Mouse (Mus musculus) neural tube, embryonic 11.5 days (tissue): Measurements from ENCODE around the gene Rgs5. TPM values are rescaled to one million over a fixed set of nuclear protein-coding genes. Genes with fewer than 3 reads are reported as not detected.

ENCODE experiments used
- ATAC-seq: fragments of 200-750 bp; cut with Nextera tagmentation; 2 replicates; pipeline ENCODE4 v1.8.0; 2017; ENCODE audit warnings: moderate number of reproducible peaks, mild to moderate bottlenecking, moderate TSS enrichment, moderate library complexity; ENCODE audit not compliant: insufficient read depth, low FRiP score, low TSS enrichment
- DNase-seq: peaks from one replicate; pipeline ENCODE4 v3.0.0-alpha.2; 2015; ENCODE audit warnings: low spot score
- H3K27ac ChIP-seq: fragments of 300-500 bp; sonication (generic); 2 replicates; pipeline ENCODE4 v1.5.1; 2014; ENCODE audit warnings: low read depth, mild to moderate bottlenecking, low read length
- H3K27me3 ChIP-seq: fragments of 300-500 bp; sonication (generic); 2 replicates; pipeline ENCODE4 v1.6.1; 2014; ENCODE audit warnings: mild to moderate bottlenecking, low read length, mixed read lengths; ENCODE audit not compliant: control insufficient read depth, insufficient read depth
- H3K36me3 ChIP-seq: fragments of 300-500 bp; sonication (generic); 2 replicates; pipeline ENCODE4 v1.6.1; 2014; ENCODE audit warnings: mild to moderate bottlenecking, low read length, moderate library complexity, mixed read lengths; ENCODE audit not compliant: control insufficient read depth, insufficient read depth
- H3K4me1 ChIP-seq: fragments of 300-500 bp; sonication (generic); 2 replicates; pipeline ENCODE4 v1.6.1; 2014; ENCODE audit warnings: low read length, mixed read lengths; ENCODE audit not compliant: control insufficient read depth, insufficient read depth
- H3K4me2 ChIP-seq: fragments of 300-500 bp; sonication (generic); 2 replicates; pipeline ENCODE4 v1.6.1; 2014; ENCODE audit warnings: low read depth, mild to moderate bottlenecking, moderate library complexity
- H3K4me3 ChIP-seq: fragments of 300-500 bp; sonication (generic); 2 replicates; pipeline ENCODE4 v1.5.1; 2014; ENCODE audit warnings: low read depth, low read length
- H3K9ac ChIP-seq: fragments of 300-500 bp; sonication (generic); 2 replicates; pipeline ENCODE4 v1.6.1; 2014; ENCODE audit warnings: mild to moderate bottlenecking, low read length
- H3K9me3 ChIP-seq: fragments of 300-500 bp; sonication (generic); 2 replicates; pipeline ENCODE4 v1.6.1; 2016; ENCODE audit warnings: low read length; ENCODE audit not compliant: control insufficient read depth
- WGBS: fragments of 180-500 bp; shearing (Covaris S2); extraction: QIAGEN DNeasy Blood & Tissue Kit; methylation state at CpG from one replicate; pipeline ENCODE4 v1.1.7; 2014; 5-methylcytosine and 5-hydroxymethylcytosine counted together
- polyA plus RNA-seq: library from polyadenylated mRNA; unstranded; fragments of >200 nt; fragmentation: Nextera tagmentation; extraction: Ambion mirVana; gene quantifications from 2 replicates; pipeline ENCODE4 v1.2.1, GENCODE M21; 2014

The Rgs5 gene
- polyA plus RNA-seq, 1 experiment from 2014 or later, result 10.2 TPM

DNA sequence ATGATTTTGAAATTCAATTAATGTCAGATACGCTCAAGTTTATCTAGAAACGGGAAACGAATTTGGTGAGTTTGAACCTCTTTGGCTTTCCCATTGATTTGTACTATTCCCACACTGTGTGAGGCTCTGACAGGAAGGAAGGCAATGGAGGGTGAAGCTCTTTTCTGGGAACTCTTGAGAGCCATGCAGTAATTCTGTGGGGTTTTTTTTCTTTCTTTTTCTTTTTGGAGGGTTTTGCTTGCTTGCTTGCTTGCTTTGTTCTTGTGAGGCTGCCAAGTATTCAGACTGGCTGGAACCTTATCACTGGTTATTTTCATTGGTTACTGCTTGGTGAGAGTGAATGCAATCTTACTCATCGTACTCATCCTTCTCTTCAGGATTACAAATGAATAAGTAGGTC, 17.0 kb downstream of the Rgs5 start:
- Histone ChIP-seq H3K36me3 (no peaks in the 10 kb centered on the region), H3K9me3 (no peaks in the 10 kb centered on the region), H3K9ac (no peak overlapping the region), H3K4me3 (no peak overlapping the region), H3K27ac (no peak overlapping the region), H3K27me3 (no peaks in the 10 kb centered on the region), H3K4me1 (no peaks in the 10 kb centered on the region), H3K4me2 (no peak overlapping the region)
- DNase-seq, result no peak
- no peak for ATAC-seq
- WGBS, result 86% methylated on average over 4 of the region's 4 CpGs

- no peak overlapping the region for H3K9ac ChIP-seq
- H3K4me2 ChIP-seq, result no peak overlapping the region
- ATAC-seq (no peak), DNase-seq (no peak)
- no peaks in the 10 kb centered on the region for H3K9me3 ChIP-seq
- H3K36me3 ChIP-seq, result no peaks in the 10 kb centered on the region
- H3K4me1 ChIP-seq, result no peaks in the 10 kb centered on the region
- H3K4me3 ChIP-seq, result no peak overlapping the region
- 66% methylated on average over 3 of the region's 3 CpGs for WGBS
- no peaks in the 10 kb centered on the region for H3K27me3 ChIP-seq
- no peak overlapping the region for H3K27ac ChIP-seq
These were observed 18.8 kb downstream of the Rgs5 start for GRCm38 (mm10) chr1:169674116-169674515.

DNA sequence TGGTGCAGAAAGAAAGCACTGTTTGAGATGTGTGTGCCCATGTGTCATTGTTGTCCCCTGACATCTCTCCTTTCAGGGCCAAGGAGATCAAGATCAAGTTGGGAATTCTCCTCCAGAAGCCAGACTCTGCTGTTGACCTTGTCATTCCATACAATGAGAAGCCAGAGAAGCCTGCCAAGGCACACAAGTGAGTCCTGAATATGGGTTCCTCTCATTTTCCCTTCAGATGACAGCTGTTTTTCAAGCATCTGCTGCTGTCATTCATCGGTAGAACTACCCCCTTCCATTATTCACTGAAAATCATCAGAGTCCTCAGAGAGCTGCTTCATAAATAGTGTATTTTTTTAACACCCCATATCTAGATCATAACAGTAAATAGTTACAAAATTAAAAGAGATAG, 21.4 kb downstream of the Rgs5 start:
- Histone ChIP-seq H3K4me1 (no peaks in the 10 kb centered on the region), H3K27me3 (no peaks in the 10 kb centered on the region), H3K27ac (no peak overlapping the region), H3K9me3 (no peaks in the 10 kb centered on the region), H3K4me3 (no peak overlapping the region), H3K9ac (no peak overlapping the region), H3K4me2 (no peak overlapping the region), H3K36me3 (no peaks in the 10 kb centered on the region)
- no peak for ATAC-seq
- DNase-seq, result no peak
- 87% methylated on average over 1 of the region's 1 CpGs for WGBS

GRCm38 (mm10) chr1:169680455-169681208, 25.3 kb downstream of the Rgs5 start:
- Histone ChIP-seq H3K4me3 (no peak overlapping the region), H3K27ac (no peak overlapping the region), H3K36me3 (no peaks in the 10 kb centered on the region), H3K27me3 (no peaks in the 10 kb centered on the region), H3K9ac (no peak overlapping the region), H3K4me1 (no peaks in the 10 kb centered on the region), H3K4me2 (no peak overlapping the region), H3K9me3 (no peaks in the 10 kb centered on the region)
- ATAC-seq, result no peak
- DNase-seq, result no peak
- 86% methylated on average over 9 of the region's 9 CpGs for WGBS

GRCm38 (mm10) chr1:169682775-169683497, 27.6 kb downstream of the Rgs5 start:
- H3K9ac ChIP-seq, result no peak overlapping the region
- WGBS, result 88% methylated on average over 7 of the region's 7 CpGs
- no peak overlapping the region for H3K27ac ChIP-seq
- ATAC-seq (no peak), DNase-seq (no peak)
- H3K9me3 ChIP-seq, result no peaks in the 10 kb centered on the region
- no peaks in the 10 kb centered on the region for H3K4me1 ChIP-seq
- H3K27me3 ChIP-seq, result no peaks in the 10 kb centered on the region
- H3K4me3 ChIP-seq, result no peak overlapping the region
- no peaks in the 10 kb centered on the region for H3K36me3 ChIP-seq
- no peak overlapping the region for H3K4me2 ChIP-seq

- Histone ChIP-seq H3K4me3 (no peak overlapping the region), H3K4me2 (no peak overlapping the region), H3K9me3 (no peaks in the 10 kb centered on the region), H3K36me3 (no peaks in the 10 kb centered on the region), H3K27me3 (no peaks in the 10 kb centered on the region), H3K9ac (no peak overlapping the region), H3K4me1 (no peaks in the 10 kb centered on the region), H3K27ac (no peak overlapping the region)
- 70% methylated on average over 5 of the region's 5 CpGs for WGBS
- no peak for DNase-seq
- no peak for ATAC-seq
These were observed 30.0 kb downstream of the Rgs5 start for GRCm38 (mm10) chr1:169685257-169685656.

DNA sequence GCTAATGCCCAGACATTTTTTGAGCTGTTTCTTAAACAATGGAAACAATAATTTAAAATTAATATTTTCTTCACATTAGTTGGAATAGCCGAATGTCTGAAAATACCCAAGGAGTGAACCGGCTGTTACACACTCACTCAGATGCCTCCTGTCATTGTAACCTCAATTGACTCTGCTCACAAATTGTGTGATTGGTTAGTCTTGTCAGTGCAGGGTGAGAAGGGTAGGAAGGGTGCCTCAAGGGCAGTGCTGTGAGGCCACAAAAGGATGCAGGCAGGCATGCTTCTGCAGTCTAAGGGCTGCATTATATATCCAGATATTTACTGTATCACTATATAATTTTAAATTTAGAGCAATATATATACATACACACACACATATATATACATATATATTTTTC, 37.7 kb downstream of the Rgs5 start:
- no peaks in the 10 kb centered on the region for H3K27me3 ChIP-seq
- DNase-seq (no peak), ATAC-seq (peak; percentile 65; the same call in 1 of the 2 replicates)
- no peaks in the 10 kb centered on the region for H3K4me1 ChIP-seq
- no peak overlapping the region for H3K9ac ChIP-seq
- 56% methylated on average over 2 of the region's 2 CpGs for WGBS
- no peak overlapping the region for H3K4me3 ChIP-seq
- H3K9me3 ChIP-seq, result no peaks in the 10 kb centered on the region
- H3K4me2 ChIP-seq, result no peak overlapping the region
- no peaks in the 10 kb centered on the region for H3K36me3 ChIP-seq
- no peak overlapping the region for H3K27ac ChIP-seq

- Histone ChIP-seq H3K9ac (no peak overlapping the region), H3K4me3 (no peak overlapping the region), H3K27me3 (no peaks in the 10 kb centered on the region), H3K27ac (no peak overlapping the region), H3K4me1 (no peaks in the 10 kb centered on the region), H3K9me3 (no peaks in the 10 kb centered on the region), H3K36me3 (no peaks in the 10 kb centered on the region), H3K4me2 (no peak overlapping the region)
- no peak for DNase-seq
- ATAC-seq, result no peak
- 58% methylated on average over 3 of the region's 3 CpGs for WGBS
These were observed 38.2 kb downstream of the Rgs5 start for GRCm38 (mm10) chr1:169693537-169693936.

- no peak for DNase-seq
- ATAC-seq, result no peak
- Histone ChIP-seq H3K4me3 (no peak overlapping the region), H3K4me2 (no peak overlapping the region), H3K36me3 (no peaks in the 10 kb centered on the region), H3K4me1 (no peaks in the 10 kb centered on the region), H3K27ac (no peak overlapping the region), H3K9me3 (no peaks in the 10 kb centered on the region), H3K27me3 (no peaks in the 10 kb centered on the region), H3K9ac (no peak overlapping the region)
- 93% methylated on average over 3 of the region's 3 CpGs for whole genome bisulfite sequencing
These were observed 40.1 kb downstream of the Rgs5 start for GRCm38 (mm10) chr1:169695356-169695755.
